Mouse (Mus musculus): ENCODE results near the gene Rab1b.

Rab1b gene

DNA sequence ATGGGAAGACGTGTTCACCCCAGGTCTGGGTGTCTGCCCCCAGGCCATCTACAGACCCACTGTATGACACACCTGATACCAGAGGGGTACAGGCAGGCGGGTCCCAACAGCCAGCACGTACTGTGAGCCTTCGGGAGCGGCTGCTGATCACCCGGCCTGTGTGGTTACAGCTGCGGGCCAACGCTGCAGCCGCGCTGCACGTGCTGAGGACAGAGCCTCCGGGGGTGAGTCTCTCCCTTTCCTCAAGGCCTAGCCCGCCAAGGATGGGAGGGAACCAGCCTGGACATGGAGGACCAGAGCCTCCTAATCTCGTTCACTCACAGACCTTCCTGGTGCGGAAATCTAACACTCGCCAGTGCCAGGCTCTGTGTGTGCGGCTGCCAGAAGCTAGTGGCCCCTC lies 55.8 kb downstream of the Rab1b start:
- no peak for DNase-seq (ENCODE audit: low read depth, low spot score)

- no peak for DNase-seq (ENCODE audit: low read depth, low spot score)
Measured at GRCm38 (mm10) chr19:5050047-5050905, 56.6 kb downstream of the Rab1b start, which contains the start of gene Rin1. TSS of gene Rin1 (plus strand) at chr19:5050481.

DNA sequence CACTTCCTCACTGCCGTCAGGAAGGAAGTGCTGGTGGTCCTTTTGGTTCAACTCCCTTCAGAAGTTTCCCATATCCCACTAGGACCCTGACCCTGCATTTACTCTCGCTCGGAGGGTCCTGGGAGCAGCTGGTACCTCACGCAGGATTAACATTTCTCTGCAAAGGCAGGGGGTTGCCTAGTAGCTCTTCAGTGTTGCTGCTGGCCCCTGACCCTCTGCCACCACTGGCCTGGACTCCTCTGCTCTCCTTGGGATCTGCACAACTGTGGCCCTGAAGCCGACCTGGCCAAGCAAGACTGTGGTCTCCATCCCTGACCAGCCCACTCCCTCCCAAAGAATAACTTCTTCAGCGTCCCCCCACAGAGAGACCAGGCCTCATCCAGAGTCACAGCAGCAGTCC lies 57.5 kb downstream of the Rab1b start:
- no peak for DNase-seq (ENCODE audit: low read depth, low spot score)
